Mouse (Mus musculus) lung, postnatal 0 days (tissue): ENCODE results near the gene Socs7. TPM values are rescaled to one million over a fixed set of nuclear protein-coding genes. Genes with fewer than 3 reads are reported as not detected.
"Not testable (repeated sequence)": the region's sequence is repeated elsewhere in the genome, so short reads cannot be mapped to it uniquely, and the experiment has no call there.

Source experiments
- ATAC-seq: fragments of 200-750 bp; cut with Nextera tagmentation; 2 replicates; pipeline ENCODE4 v1.8.0; 2017; ENCODE audit warnings: moderate library complexity
- DNase-seq: peaks from one replicate; pipeline ENCODE4 v3.0.0-alpha.2; 2016; ENCODE audit warnings: low spot score
- H3K27ac ChIP-seq: fragments of 300-500 bp; sonication (generic); 2 replicates; pipeline ENCODE4 v1.5.1; 2014; ENCODE audit warnings: antibody characterized with exemption, mild to moderate bottlenecking, low read length, mixed read lengths
- H3K27me3 ChIP-seq: fragments of 300-500 bp; sonication (generic); replicated peaks from 2 replicates; pipeline ENCODE4 v1.6.1; 2014; ENCODE audit warnings: low read length, mixed read lengths; ENCODE audit not compliant: insufficient read depth
- H3K36me3 ChIP-seq: fragments of 300-500 bp; sonication (generic); 2 replicates; pipeline ENCODE4 v1.6.1; 2014; ENCODE audit warnings: low read length, mixed read lengths; ENCODE audit not compliant: insufficient read depth
- H3K4me1 ChIP-seq: fragments of 300-500 bp; sonication (generic); 2 replicates; pipeline ENCODE4 v1.6.1; 2014; ENCODE audit warnings: antibody characterized with exemption, low read depth, low read length, mixed read lengths; ENCODE audit not compliant: insufficient read depth
- H3K4me2 ChIP-seq: fragments of 300-500 bp; sonication (generic); replicated peaks from 2 replicates; pipeline ENCODE4 v1.6.1; 2014; ENCODE audit warnings: low read depth, mild to moderate bottlenecking, low read length, moderate library complexity, mixed read lengths
- H3K4me3 ChIP-seq: fragments of 300-500 bp; sonication (generic); 2 replicates; pipeline ENCODE4 v1.5.1; 2014; ENCODE audit warnings: low read depth, low read length
- H3K9ac ChIP-seq: fragments of 300-500 bp; sonication (generic); replicated peaks from 2 replicates; pipeline ENCODE4 v1.6.1; 2014; ENCODE audit warnings: low read depth, mild to moderate bottlenecking
- H3K9me3 ChIP-seq: fragments of 300-500 bp; sonication (generic); 2 replicates; pipeline ENCODE4 v1.6.1; 2016; ENCODE audit warnings: low read length, mixed read lengths
- CTCF ChIP-seq: IDR thresholded peaks from 2 replicates; pipeline ENCODE4 v1.5.1; 2016; ENCODE audit warnings: antibody characterized with exemption, mild to moderate bottlenecking
- EP300 ChIP-seq: IDR thresholded peaks from 2 replicates; pipeline ENCODE4 v1.6.1; 2016; ENCODE audit warnings: antibody characterized with exemption, mild to moderate bottlenecking, control low read depth
- WGBS: fragments of 180-500 bp; shearing (Covaris S2); extraction: QIAGEN DNeasy Blood & Tissue Kit; methylation state at CpG from one replicate; pipeline ENCODE4 v1.1.7; 2014; 5-methylcytosine and 5-hydroxymethylcytosine counted together
- polyA plus RNA-seq: library from polyadenylated mRNA; unstranded; fragments of >200 nt; fragmentation: Nextera tagmentation; extraction: Ambion mirVana; gene quantifications from 2 replicates; pipeline ENCODE4 v1.2.1, GENCODE M21; 2015

Socs7 gene
- polyA plus RNA-seq, 1 experiment from 2014 or later, result 2.4 TPM

DNA sequence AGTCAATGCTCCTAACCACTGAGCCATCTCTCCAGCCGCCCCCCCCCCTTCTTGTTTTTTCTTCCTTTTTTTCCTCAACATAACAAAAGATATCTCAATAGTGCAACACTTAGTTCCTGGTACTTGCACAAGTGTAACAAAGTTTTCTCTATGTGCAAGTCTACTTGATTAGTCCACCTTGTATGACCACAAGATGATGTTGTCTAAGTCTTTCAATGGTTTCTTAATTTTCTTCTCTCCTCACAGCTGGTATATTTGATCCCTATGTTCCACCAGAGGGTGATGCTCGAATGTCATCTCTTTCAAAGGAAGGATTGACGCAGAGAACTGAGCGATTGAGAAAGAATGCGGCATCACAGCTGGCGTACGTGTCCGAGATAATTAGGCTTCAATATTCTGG lies 41.2 kb upstream of the Socs7 start:
- ATAC-seq, result no peak
- H3K4me2 ChIP-seq, result no peak overlapping the region
- no peak for DNase-seq
- no peak overlapping the region for H3K4me3 ChIP-seq
- peaks cover 3% of the 10 kb centered on the region; the same call in 1 of the 2 replicates for H3K4me1 ChIP-seq
- H3K27ac ChIP-seq, result no peak overlapping the region
- H3K36me3 ChIP-seq, result no peaks in the 10 kb centered on the region
- no peak overlapping the region for H3K9ac ChIP-seq
- TF ChIP-seq CTCF (no peak), EP300 (no peak)
- H3K27me3 ChIP-seq, result no peaks in the 10 kb centered on the region
- 92% methylated on average over 8 of the region's 8 CpGs for WGBS
- no peaks in the 10 kb centered on the region for H3K9me3 ChIP-seq

DNA sequence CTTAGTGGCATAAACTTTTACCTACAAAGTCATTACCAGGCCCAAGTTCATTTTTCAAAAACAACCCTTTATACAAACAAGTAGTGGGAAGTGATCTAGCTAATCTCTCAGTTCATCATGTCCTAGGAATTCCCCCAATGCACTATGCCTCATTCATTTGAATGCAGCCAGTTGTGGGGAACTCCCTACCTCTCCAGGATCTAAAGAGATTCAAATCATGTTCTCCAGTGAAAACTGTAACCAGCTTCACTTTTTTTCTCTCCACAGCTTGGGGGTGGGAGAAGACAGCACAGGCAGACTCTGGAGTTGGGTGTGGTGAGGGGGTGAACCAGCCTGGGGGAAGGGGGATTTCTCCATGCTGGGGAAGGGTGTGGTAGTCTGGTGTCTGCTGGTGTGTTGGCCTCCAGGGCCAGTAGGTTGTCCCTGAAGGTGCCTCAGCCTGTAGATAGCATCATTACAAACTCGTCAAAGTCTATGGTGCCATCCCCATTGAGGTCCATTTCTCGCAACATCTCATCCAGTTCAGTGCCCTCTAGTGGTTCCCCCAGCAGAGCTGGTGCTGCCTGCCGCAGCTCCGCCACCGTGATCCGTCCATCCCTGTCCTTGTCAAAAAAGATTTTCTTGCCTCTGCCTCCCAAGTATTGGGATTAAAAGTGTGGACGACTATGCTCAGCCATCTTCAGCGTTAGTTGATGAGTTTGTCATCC lies 40.3 kb upstream of the Socs7 start:
- not testable (repeated sequence) for ATAC-seq, H3K4me1 ChIP-seq, H3K4me2 ChIP-seq, H3K27ac ChIP-seq, H3K27me3 ChIP-seq, H3K9me3 ChIP-seq, H3K36me3 ChIP-seq, H3K4me3 ChIP-seq, DNase-seq, H3K9ac ChIP-seq
- WGBS, result 79% methylated on average over 7 of the region's 8 CpGs

DNA sequence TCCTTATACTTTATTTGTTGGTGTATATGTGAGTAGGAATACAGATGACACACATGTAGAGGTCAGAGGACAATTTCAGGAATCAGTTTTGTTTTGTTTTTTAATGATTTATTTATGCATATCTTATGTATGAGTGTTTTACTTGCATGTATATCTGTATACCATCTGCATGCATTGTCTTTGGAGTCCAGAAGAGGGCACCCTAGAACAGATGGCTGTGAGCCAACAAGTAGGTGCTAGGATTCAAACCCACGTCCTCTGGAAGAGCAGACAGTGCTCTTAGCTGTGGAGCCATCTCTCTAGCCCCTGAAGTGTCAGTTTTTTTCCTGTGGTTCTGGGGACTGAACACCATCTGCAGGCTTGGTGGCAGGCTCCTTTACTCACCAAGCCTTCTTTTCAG lies 37.1 kb upstream of the Socs7 start:
- Histone ChIP-seq H3K4me2 (no peak overlapping the region), H3K27ac (no peak overlapping the region), H3K9me3 (no peaks in the 10 kb centered on the region), H3K36me3 (peaks cover 6% of the 10 kb centered on the region; the same call in 1 of the 2 replicates), H3K4me3 (no peak overlapping the region), H3K4me1 (no peaks in the 10 kb centered on the region), H3K27me3 (no peaks in the 10 kb centered on the region), H3K9ac (no peak overlapping the region)
- 47% methylated on average over 1 of the region's 1 CpGs for WGBS
- DNase-seq (no peak), ATAC-seq (no peak)
- no peak for TF ChIP-seq EP300
- TF ChIP-seq CTCF, result peak; percentile 52

DNA sequence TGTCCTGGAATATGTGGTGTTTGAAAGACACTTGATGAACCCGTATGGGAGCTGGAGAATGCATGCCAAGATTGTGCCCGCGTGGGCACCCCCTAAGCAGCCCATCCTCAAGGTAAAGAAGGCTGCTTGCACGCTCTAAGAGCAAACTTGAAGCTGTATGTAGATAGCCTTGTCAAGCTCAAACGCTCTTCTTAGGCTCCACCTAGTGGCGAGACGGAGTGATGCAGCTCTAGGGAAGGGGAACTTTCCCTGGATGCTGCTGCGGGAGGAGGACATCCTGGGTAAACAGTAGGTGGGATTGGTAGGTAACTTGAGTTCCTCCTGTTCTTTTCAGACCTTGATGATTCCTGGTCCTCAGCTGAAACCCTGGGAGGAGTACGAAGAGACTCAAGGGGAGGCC lies 34.2 kb upstream of the Socs7 start:
- Histone ChIP-seq H3K36me3 (peaks cover 6% of the 10 kb centered on the region; the same call in 1 of the 2 replicates), H3K27ac (no peak overlapping the region), H3K27me3 (no peaks in the 10 kb centered on the region), H3K9me3 (no peaks in the 10 kb centered on the region), H3K4me2 (no peak overlapping the region), H3K4me1 (no peaks in the 10 kb centered on the region; the same call in 1 of the 2 replicates), H3K9ac (no peak overlapping the region), H3K4me3 (no peak overlapping the region)
- peak; percentile 95 for TF ChIP-seq CTCF
- no peak for TF ChIP-seq EP300
- DNase-seq, result peak; percentile 74
- WGBS, result 20% methylated on average over 9 of the region's 9 CpGs
- ATAC-seq, result peak; percentile 37; the same call in 1 of the 2 replicates

DNA sequence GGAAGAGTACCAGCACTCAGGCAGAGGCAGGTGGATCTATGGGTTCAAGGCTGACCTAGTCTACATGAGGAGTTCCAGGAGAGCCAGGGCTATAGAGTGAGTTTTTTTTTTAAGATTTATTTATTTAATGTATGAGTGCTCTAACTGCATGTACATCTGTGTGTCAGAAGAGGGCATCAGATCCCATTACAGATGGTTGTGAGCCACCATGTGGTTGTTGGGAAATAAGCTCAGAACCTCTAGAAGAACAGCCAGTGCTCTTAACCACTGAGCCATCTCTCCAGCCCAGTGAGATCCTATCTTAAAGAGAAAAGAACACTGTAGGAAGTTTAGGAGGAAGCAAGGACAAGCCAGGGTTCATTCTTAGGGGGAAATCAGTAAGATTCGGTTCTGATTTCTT lies 32.0 kb upstream of the Socs7 start:
- no peaks in the 10 kb centered on the region for H3K9me3 ChIP-seq
- peaks cover 7% of the 10 kb centered on the region; the same call in 1 of the 2 replicates for H3K4me1 ChIP-seq
- DNase-seq (no peak), ATAC-seq (no peak)
- 100% methylated on average over 1 of the region's 1 CpGs for WGBS
- H3K36me3 ChIP-seq, result peaks cover 6% of the 10 kb centered on the region; the same call in 1 of the 2 replicates
- H3K27ac ChIP-seq, result no peak overlapping the region
- H3K9ac ChIP-seq, result no peak overlapping the region
- H3K4me3 ChIP-seq, result no peak overlapping the region
- no peak overlapping the region for H3K4me2 ChIP-seq
- H3K27me3 ChIP-seq, result no peaks in the 10 kb centered on the region
- TF ChIP-seq CTCF, result peak; percentile 16; the same call in 1 of the 2 replicates
- TF ChIP-seq EP300, result no peak

DNA sequence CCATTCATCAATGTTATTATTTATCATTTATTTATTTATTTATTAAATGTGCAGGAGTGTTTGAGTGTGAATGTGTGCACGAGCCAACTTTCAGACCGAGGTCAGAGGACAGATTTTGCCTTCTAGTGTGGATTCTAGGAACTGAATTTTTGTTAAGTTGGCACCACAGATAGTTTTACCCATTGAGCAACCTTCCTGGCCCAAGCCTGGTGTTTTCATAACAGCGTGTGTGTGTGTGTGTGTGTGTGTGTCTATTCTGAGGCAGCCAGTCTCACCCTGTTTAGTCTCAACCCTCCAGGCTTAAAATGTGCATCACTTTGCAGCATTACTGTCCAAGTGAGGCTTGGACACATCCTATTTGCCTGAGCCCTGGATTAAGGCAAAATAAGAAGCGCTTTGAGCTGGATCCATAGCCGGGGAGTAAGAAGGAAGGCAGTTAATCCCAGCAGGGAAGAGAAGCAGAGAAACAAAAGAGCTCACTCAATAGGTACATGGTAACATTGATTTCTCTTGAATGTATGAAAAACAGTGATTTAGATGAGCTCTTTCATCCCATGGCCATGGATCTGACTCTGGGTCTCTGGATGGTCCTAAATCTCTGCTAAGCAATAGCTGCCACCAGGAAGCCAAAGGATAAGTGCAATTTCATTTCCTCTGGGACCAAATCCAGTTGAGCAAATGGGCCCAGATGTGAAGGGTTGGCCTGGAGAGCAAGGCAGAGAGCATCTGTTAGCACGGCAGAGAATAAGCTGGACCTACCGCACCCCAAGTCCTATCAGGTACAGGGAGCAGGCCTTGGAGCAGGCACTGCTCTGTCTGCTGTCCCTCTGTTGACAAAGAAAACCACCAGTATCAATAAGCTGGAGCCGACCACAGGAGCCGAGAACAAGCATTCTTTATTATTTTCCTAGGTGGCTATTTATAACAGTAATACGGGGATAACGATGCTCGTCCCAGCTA lies 30.8 kb upstream of the Socs7 start:
- WGBS, result 80% methylated on average over 12 of the region's 12 CpGs
- Histone ChIP-seq H3K9me3 (no peaks in the 10 kb centered on the region), H3K4me3 (no peak overlapping the region), H3K27me3 (no peaks in the 10 kb centered on the region), H3K4me1 (peaks cover 9% of the 10 kb centered on the region; the same call in 1 of the 2 replicates), H3K36me3 (peaks cover 6% of the 10 kb centered on the region; the same call in 1 of the 2 replicates), H3K4me2 (no peak overlapping the region), H3K9ac (0 out of 2 replicates have a peak overlapping the region, but pooled peaks have one; percentile 3), H3K27ac (no peak overlapping the region)
- ATAC-seq (no peak), DNase-seq (peak; percentile 42)
- TF ChIP-seq CTCF (no peak), EP300 (no peak)
